Mouse (Mus musculus) MEL (cell line): ENCODE results near the gene Tln2. TPM values are rescaled to one million over a fixed set of nuclear protein-coding genes. Genes with fewer than 3 reads are reported as not detected.

Experiments used
- DNase-seq: peaks from one replicate; pipeline ENCODE4 v3.0.0; 2011; ENCODE audit warnings: low read depth, low spot score
- H3K27ac ChIP-seq: 2 replicates; pipeline ENCODE4 v1.5.1; 2012; ENCODE audit warnings: low read depth, mild to moderate bottlenecking, control low read depth, low read length, moderate library complexity; ENCODE audit not compliant: control insufficient read depth
- H3K27me3 ChIP-seq, 2 experiments: fragments of 150-350 bp in 1 of 2; sonication (generic) in 1 of 2; 2 replicates each; pipeline ENCODE4 v1.6.1; 2012; ENCODE audit warnings: low read length in 2 of 2, mild to moderate bottlenecking in 2 of 2, improper control_type of control experiment in 1 of 2, moderate library complexity in 1 of 2; ENCODE audit not compliant: insufficient read depth in 2 of 2, control insufficient read depth in 1 of 2
- H3K36me3 ChIP-seq, 2 experiments: 2 replicates each; pipeline ENCODE4 v1.6.1; 2012 to 2014; ENCODE audit warnings: low read length in 2 of 2, improper control_type of control experiment in 1 of 2, inconsistent platforms in 1 of 2, mild to moderate bottlenecking in 1 of 2; ENCODE audit not compliant: insufficient read depth in 2 of 2, control insufficient read depth in 1 of 2
- H3K4me1 ChIP-seq, 2 experiments: fragments of 150-350 bp in 1 of 2; sonication (generic) in 1 of 2; 2 replicates each; pipeline ENCODE4 v1.6.1; 2012; ENCODE audit warnings: low read length in 2 of 2, improper control_type of control experiment in 1 of 2, mild to moderate bottlenecking in 1 of 2; ENCODE audit not compliant: insufficient read depth in 2 of 2, control insufficient read depth in 1 of 2
- H3K4me3 ChIP-seq, 2 experiments: fragments of 150-350 bp in 1 of 2; sonication (generic) in 1 of 2; 2 replicates each; pipeline ENCODE4 v1.5.1; 2012; ENCODE audit warnings: low read depth in 2 of 2, low read length in 2 of 2, mild to moderate bottlenecking in 2 of 2, moderate library complexity in 2 of 2, control low read depth in 1 of 2, improper control_type of control experiment in 1 of 2; ENCODE audit not compliant: control insufficient read depth in 1 of 2, insufficient read depth in 1 of 2
- H3K79me2 ChIP-seq: 2 replicates; pipeline ENCODE4 v1.6.1; 2012; ENCODE audit warnings: mild to moderate bottlenecking, low read length, moderate library complexity; ENCODE audit not compliant: control insufficient read depth, poor library complexity, insufficient read depth
- H3K9ac ChIP-seq: 2 replicates; pipeline ENCODE4 v1.6.1; 2012; ENCODE audit warnings: low read depth, mild to moderate bottlenecking, control low read depth, low read length, moderate library complexity; ENCODE audit not compliant: control insufficient read depth, poor library complexity, severe bottlenecking
- H3K9me3 ChIP-seq: fragments of 150-350 bp; sonication (generic); replicated peaks from 2 replicates; pipeline ENCODE4 v1.6.1; 2012; ENCODE audit warnings: mild to moderate bottlenecking, low read length, improper control_type of control experiment, moderate library complexity; ENCODE audit not compliant: insufficient read depth
- CHD1 ChIP-seq: IDR thresholded peaks from 2 replicates; pipeline ENCODE4 v1.6.1; 2012; ENCODE audit warnings: low read depth, mild to moderate bottlenecking, inconsistent platforms, low read length, improper control_type of control experiment
- CTCF ChIP-seq, 3 experiments: IDR thresholded peaks in 2 of 3; conservative IDR thresholded peaks in 1 of 3; 2 replicates each; pipeline ENCODE4 v1.5.1; 2011 to 2012; ENCODE audit warnings: low read length in 3 of 3, low read depth in 2 of 3, mild to moderate bottlenecking in 2 of 3, improper control_type of control experiment in 1 of 3, inconsistent platforms in 1 of 3, mixed read lengths in 1 of 3, moderate library complexity in 1 of 3; ENCODE audit not compliant: control insufficient read depth in 1 of 3, insufficient read depth in 1 of 3, poor library complexity in 1 of 3, severe bottlenecking in 1 of 3
- GATA1 ChIP-seq: IDR thresholded peaks from 2 replicates; pipeline ENCODE4 v1.6.1; 2011; ENCODE audit warnings: low read depth, low read length, improper control_type of control experiment
- HCFC1 ChIP-seq: IDR thresholded peaks from 2 replicates; pipeline ENCODE4 v1.6.1; 2012; ENCODE audit warnings: low read depth, mild to moderate bottlenecking, inconsistent platforms, low read length, improper control_type of control experiment, moderate library complexity
- KAT2A ChIP-seq: conservative IDR thresholded peaks from 2 replicates; pipeline ENCODE4 v1.6.1; 2012; ENCODE audit warnings: low read depth, low read length, improper control_type of control experiment, inconsistent platforms
- MAFK ChIP-seq: IDR thresholded peaks from 2 replicates; pipeline ENCODE4 v1.6.1; 2011; ENCODE audit warnings: low read depth, mild to moderate bottlenecking, low read length, improper control_type of control experiment, borderline replicate concordance
- MAX ChIP-seq: IDR thresholded peaks from 2 replicates; pipeline ENCODE4 v1.6.1; 2011; ENCODE audit warnings: low read length, improper control_type of control experiment
- MEF2A ChIP-seq: IDR thresholded peaks from 2 replicates; pipeline ENCODE4 v1.6.1; 2014; ENCODE audit warnings: low read depth, mild to moderate bottlenecking, inconsistent platforms, low read length, improper control_type of control experiment; ENCODE audit not compliant: poor library complexity, insufficient replicate concordance, severe bottlenecking; ENCODE audit errors: extremely low read depth
- MYC ChIP-seq: IDR thresholded peaks from 2 replicates; pipeline ENCODE4 v1.6.1; 2011; ENCODE audit warnings: low read depth, mild to moderate bottlenecking, low read length, improper control_type of control experiment, moderate library complexity
- NELFE ChIP-seq: IDR thresholded peaks from 2 replicates; pipeline ENCODE4 v1.6.1; 2011; ENCODE audit warnings: low read depth, low read length, improper control_type of control experiment
- RAD21 ChIP-seq: IDR thresholded peaks from 2 replicates; pipeline ENCODE4 v1.6.1; 2011; ENCODE audit warnings: mild to moderate bottlenecking, low read depth, low read length, improper control_type of control experiment
- SIN3A ChIP-seq: IDR thresholded peaks from 2 replicates; pipeline ENCODE4 v1.6.1; 2012; ENCODE audit warnings: low read length, improper control_type of control experiment, inconsistent platforms
- TBP ChIP-seq: IDR thresholded peaks from 2 replicates; pipeline ENCODE4 v1.8.0; 2011; ENCODE audit warnings: low read depth, low read length, improper control_type of control experiment
- USF1 ChIP-seq: IDR thresholded peaks from 2 replicates; pipeline ENCODE4 v1.6.1; 2014; ENCODE audit warnings: low read depth, mild to moderate bottlenecking, inconsistent platforms, low read length, improper control_type of control experiment, moderate library complexity
- ZC3H11A ChIP-seq: IDR thresholded peaks from 2 replicates; pipeline ENCODE4 v1.6.1; 2012; ENCODE audit warnings: low read depth, mild to moderate bottlenecking, inconsistent platforms, low read length, improper control_type of control experiment
- polyA plus RNA-seq, 2 experiments: library from polyadenylated mRNA; stranded (reverse) in 1 of 2; unstranded in 1 of 2; fragments of >175 nt in 1 of 2; fragments of >200 nt in 1 of 2; gene quantifications; 2 replicates each; pipeline versions ENCODE4 v1.2.1 to v1.2.4; 2012; ENCODE audit warnings: low replicate concordance in 2 of 2, low read depth in 1 of 2; ENCODE audit not compliant: insufficient read length in 2 of 2, insufficient read depth in 1 of 2, missing spikeins in 1 of 2
- total RNA-seq: library from RNA; depleted of rRNA; stranded (reverse); fragments of 300-350 nt; gene quantifications from 2 replicates; pipeline ENCODE4 v1.2.3, GENCODE M21; 2012

Gene Tln2
- total and polyA plus RNA-seq, 3 experiments = not detected

- Histone ChIP-seq H3K27me3 (no peaks in the 10 kb centered on the region), H3K36me3 (no peaks in the 10 kb centered on the region), H3K79me2 (no peaks in the 10 kb centered on the region), H3K4me1 (no peaks in the 10 kb centered on the region), H3K27ac (no peak overlapping the region), H3K9ac (no peak overlapping the region), H3K4me3 (no peak overlapping the region), H3K9me3 (no peaks in the 10 kb centered on the region)
- TF ChIP-seq MAX (no peak), SIN3A (no peak), MEF2A (no peak), ZC3H11A (no peak)
- DNase-seq = no peak
Measured at GRCm38 (mm10) chr9:67273362-67273761, 286.1 kb downstream of the Tln2 start.

GRCm38 (mm10) chr9:67270734-67271133 is 288.8 kb downstream of the Tln2 start:
- no peaks in the 10 kb centered on the region for H3K9me3 ChIP-seq
- H3K9ac ChIP-seq = no peak overlapping the region
- no peak overlapping the region for H3K4me3 ChIP-seq
- H3K36me3 ChIP-seq = no peaks in the 10 kb centered on the region
- no peak for DNase-seq
- no peaks in the 10 kb centered on the region for H3K79me2 ChIP-seq
- H3K27me3 ChIP-seq = no peaks in the 10 kb centered on the region
- no peak overlapping the region for H3K27ac ChIP-seq
- H3K4me1 ChIP-seq = no peaks in the 10 kb centered on the region
- no peak for TF ChIP-seq MAFK
- no peak for TF ChIP-seq MYC
- TF ChIP-seq RAD21 = no peak
- no peak for TF ChIP-seq ZC3H11A
- TF ChIP-seq TBP = no peak
- no peak for TF ChIP-seq CHD1
- no peak for TF ChIP-seq NELFE
- TF ChIP-seq CTCF (IDR thresholded peaks at IDR 0.05 in 2 of 3, conservative IDR thresholded peaks at IDR 0.05 in 1 of 3; ENCODE audit: control insufficient read depth in 1 of 3, insufficient read depth in 1 of 3, low read depth in 2 of 3, low read length in 3 of 3, poor library complexity in 1 of 3, severe bottlenecking in 1 of 3) = no peak
- no peak for TF ChIP-seq USF1
- no peak for TF ChIP-seq HCFC1

- no peak overlapping the region for H3K27ac ChIP-seq
- no peaks in the 10 kb centered on the region for H3K4me1 ChIP-seq
- H3K4me3 ChIP-seq = no peak overlapping the region
- no peaks in the 10 kb centered on the region for H3K79me2 ChIP-seq
- no peak for DNase-seq
- H3K36me3 ChIP-seq = no peaks in the 10 kb centered on the region
- no peak for TF ChIP-seq SIN3A
- no peak for TF ChIP-seq GATA1
- no peak for TF ChIP-seq KAT2A
- TF ChIP-seq MAFK = no peak
- H3K27me3 ChIP-seq = no peaks in the 10 kb centered on the region
- no peaks in the 10 kb centered on the region for H3K9me3 ChIP-seq
- H3K9ac ChIP-seq = no peak overlapping the region
Measured at GRCm38 (mm10) chr9:67270061-67270595, 289.4 kb downstream of the Tln2 start.
